Mouse (Mus musculus) CH12.LX (cell line): Measurements from ENCODE around the gene Nrn1l. TPM values are rescaled to one million over a fixed set of nuclear protein-coding genes. Genes with fewer than 3 reads are reported as not detected.

Experiments
- DNase-seq: peaks from one replicate; pipeline ENCODE4 v3.0.0-alpha.2; 2013; ENCODE audit errors: extremely low read depth
- H3K27ac ChIP-seq: 2 replicates; pipeline ENCODE4 v1.5.1; 2012; ENCODE audit warnings: low read depth, mild to moderate bottlenecking, control low read depth, moderate library complexity; ENCODE audit not compliant: insufficient read depth
- H3K27me3 ChIP-seq: replicated peaks from 2 replicates; pipeline ENCODE3; 2012; ENCODE audit warnings: inconsistent platforms
- H3K36me3 ChIP-seq, 2 experiments: replicated peaks in 1 of 2; 2 replicates each; pipeline versions ENCODE3 to v1.6.1; 2012; ENCODE audit warnings: inconsistent platforms in 1 of 2, low read length in 1 of 2, mild to moderate bottlenecking in 1 of 2, mixed read lengths in 1 of 2, moderate library complexity in 1 of 2; ENCODE audit not compliant: control insufficient read depth in 1 of 2, insufficient read depth in 1 of 2
- H3K4me1 ChIP-seq, 2 experiments: 2 replicates each; pipeline ENCODE4 v1.6.1; 2012; ENCODE audit warnings: inconsistent platforms in 1 of 2, moderate library complexity in 1 of 2; ENCODE audit not compliant: insufficient read depth in 2 of 2, control insufficient read depth in 1 of 2
- H3K4me2 ChIP-seq: 2 replicates; pipeline ENCODE4 v1.6.1; 2012; ENCODE audit warnings: low read depth, mild to moderate bottlenecking, control low read depth; ENCODE audit not compliant: poor library complexity, insufficient read depth, severe bottlenecking
- H3K4me3 ChIP-seq, 3 experiments: fragments of 150-350 bp in 1 of 3; sonication (generic) in 1 of 3; replicated peaks in 1 of 3; 2 replicates each; pipeline versions ENCODE3 to v1.5.1; 2011 to 2012; ENCODE audit warnings: low read depth in 2 of 3, low read length in 2 of 3, mild to moderate bottlenecking in 2 of 3, moderate library complexity in 2 of 3, control low read depth in 1 of 3, improper control_type of control experiment in 1 of 3, inconsistent platforms in 1 of 3, mixed read lengths in 1 of 3; ENCODE audit not compliant: poor library complexity in 1 of 3
- H3K79me2 ChIP-seq: replicated peaks from 2 replicates; pipeline ENCODE4 v1.6.1; 2012; ENCODE audit warnings: mild to moderate bottlenecking, moderate library complexity; ENCODE audit not compliant: control insufficient read depth, poor library complexity, insufficient read depth, severe bottlenecking; ENCODE audit errors: extremely low read depth
- H3K9ac ChIP-seq: 2 replicates; pipeline ENCODE4 v1.6.1; 2012; ENCODE audit warnings: low read depth, mild to moderate bottlenecking, control low read depth, moderate library complexity; ENCODE audit not compliant: insufficient read depth
- H3K9me3 ChIP-seq: replicated peaks from 2 replicates; pipeline ENCODE3; 2012; ENCODE audit warnings: low read length, inconsistent platforms, mixed read lengths
- BHLHE40 ChIP-seq: IDR thresholded peaks from 2 replicates; pipeline ENCODE4 v1.6.1; 2011; ENCODE audit warnings: mild to moderate bottlenecking, low read depth, low read length, improper control_type of control experiment
- CHD1 ChIP-seq: IDR thresholded peaks from 2 replicates; pipeline ENCODE4 v1.6.1; 2012; ENCODE audit warnings: low read depth, low read length, improper control_type of control experiment, inconsistent platforms
- CTCF ChIP-seq, 2 experiments: IDR thresholded peaks in 1 of 2; conservative IDR thresholded peaks in 1 of 2; 2 replicates each; pipeline ENCODE4 v1.5.1; 2011 to 2012; ENCODE audit warnings: low read depth in 2 of 2, low read length in 2 of 2, improper control_type of control experiment in 1 of 2, inconsistent platforms in 1 of 2, mild to moderate bottlenecking in 1 of 2, moderate library complexity in 1 of 2
- EP300 ChIP-seq: IDR thresholded peaks from 2 replicates; pipeline ENCODE4 v1.6.1; 2011; ENCODE audit warnings: low read length, improper control_type of control experiment
- ETS1 ChIP-seq: conservative IDR thresholded peaks from 2 replicates; pipeline ENCODE4 v1.6.1; 2012; ENCODE audit warnings: low read depth, mild to moderate bottlenecking, inconsistent platforms, low read length, improper control_type of control experiment, moderate library complexity
- HCFC1 ChIP-seq: IDR thresholded peaks from 2 replicates; pipeline ENCODE4 v1.6.1; 2012; ENCODE audit warnings: low read depth, mild to moderate bottlenecking, inconsistent platforms, low read length, improper control_type of control experiment
- IRF4 ChIP-seq: IDR thresholded peaks from 2 replicates; pipeline ENCODE4 v1.6.1; 2014; ENCODE audit warnings: low read depth, mild to moderate bottlenecking, inconsistent platforms, low read length, improper control_type of control experiment
- JUN ChIP-seq: IDR thresholded peaks from 2 replicates; pipeline ENCODE4 v1.6.1; 2011; ENCODE audit warnings: low read depth, mild to moderate bottlenecking, low read length, improper control_type of control experiment, moderate library complexity; ENCODE audit not compliant: insufficient read depth
- KAT2A ChIP-seq: IDR thresholded peaks from 2 replicates; pipeline ENCODE4 v1.6.1; 2012; ENCODE audit warnings: low read length, improper control_type of control experiment, inconsistent platforms; ENCODE audit not compliant: insufficient replicate concordance
- MAFK ChIP-seq: IDR thresholded peaks from 2 replicates; pipeline ENCODE4 v1.6.1; 2011; ENCODE audit warnings: low read length, improper control_type of control experiment; ENCODE audit not compliant: insufficient replicate concordance
- MAX ChIP-seq: IDR thresholded peaks from 2 replicates; pipeline ENCODE4 v1.6.1; 2011; ENCODE audit warnings: low read length, improper control_type of control experiment
- MEF2A ChIP-seq: IDR thresholded peaks from 2 replicates; pipeline ENCODE4 v1.6.1; 2014; ENCODE audit warnings: low read depth, mild to moderate bottlenecking, inconsistent platforms, low read length, improper control_type of control experiment, borderline replicate concordance
- NELFE ChIP-seq: IDR thresholded peaks from 2 replicates; pipeline ENCODE4 v1.6.1; 2011; ENCODE audit warnings: low read depth, low read length, improper control_type of control experiment
- NRF1 ChIP-seq: IDR thresholded peaks from 2 replicates; pipeline ENCODE4 v1.6.1; 2014; ENCODE audit warnings: low read depth, mild to moderate bottlenecking, inconsistent platforms, low read length, improper control_type of control experiment, moderate library complexity
- PAX5 ChIP-seq: IDR thresholded peaks from 2 replicates; pipeline ENCODE4 v1.6.1; 2012; ENCODE audit warnings: low read length, inconsistent platforms, mixed read lengths
- POLR2A ChIP-seq: IDR thresholded peaks from 2 replicates; pipeline ENCODE4 v1.6.1; 2011; ENCODE audit warnings: low read depth, mild to moderate bottlenecking, improper control_type of control experiment, low read length
- POLR2AphosphoS2 ChIP-seq: IDR thresholded peaks from 2 replicates; pipeline ENCODE4 v1.6.1; 2011; ENCODE audit warnings: low read depth, low read length, improper control_type of control experiment
- RAD21 ChIP-seq: IDR thresholded peaks from 2 replicates; pipeline ENCODE4 v1.6.1; 2011; ENCODE audit warnings: low read depth, mild to moderate bottlenecking, low read length, improper control_type of control experiment, moderate library complexity
- SMC3 ChIP-seq: IDR thresholded peaks from 2 replicates; pipeline ENCODE4 v1.6.1; 2011; ENCODE audit warnings: low read depth, low read length, improper control_type of control experiment
- TBP ChIP-seq: conservative IDR thresholded peaks from 2 replicates; pipeline ENCODE4 v1.6.1; 2011; ENCODE audit warnings: low read depth, low read length, improper control_type of control experiment
- TCF12 ChIP-seq: IDR thresholded peaks from 2 replicates; pipeline ENCODE4 v1.6.1; 2014; ENCODE audit warnings: low read depth, mild to moderate bottlenecking, inconsistent platforms, low read length, improper control_type of control experiment
- UBTF ChIP-seq: IDR thresholded peaks from 2 replicates; pipeline ENCODE4 v1.6.1; 2012; ENCODE audit warnings: low read depth, mild to moderate bottlenecking, inconsistent platforms, low read length, improper control_type of control experiment, moderate library complexity
- USF1 ChIP-seq: IDR thresholded peaks from 2 replicates; pipeline ENCODE4 v1.6.1; 2014; ENCODE audit warnings: low read depth, mild to moderate bottlenecking, inconsistent platforms, low read length, improper control_type of control experiment
- USF2 ChIP-seq: conservative IDR thresholded peaks from 2 replicates; pipeline ENCODE4 v1.6.1; 2011; ENCODE audit warnings: low read depth, low read length, improper control_type of control experiment
- ZKSCAN1 ChIP-seq: IDR thresholded peaks from 2 replicates; pipeline ENCODE4 v1.6.1; 2012; ENCODE audit warnings: low read depth, inconsistent platforms, low read length, improper control_type of control experiment, borderline replicate concordance
- ZMIZ1 ChIP-seq: IDR thresholded peaks from 2 replicates; pipeline ENCODE4 v1.6.1; 2012; ENCODE audit warnings: low read depth, mild to moderate bottlenecking, inconsistent platforms, low read length, improper control_type of control experiment
- ZNF384 ChIP-seq: IDR thresholded peaks from 2 replicates; pipeline ENCODE4 v1.6.1; 2012; ENCODE audit warnings: low read depth, low read length, improper control_type of control experiment, inconsistent platforms
- dilution Hi-C: fragments of 300-500 bp; cut with MboI; formaldehyde crosslinking; loops from 2 replicates; pipeline ENCODE4 v1.14.3; 2020; ENCODE audit warnings: low sequenced_read_pairs; ENCODE audit not compliant: extremely low pct_unique_long_range_greater_than_20kb, extremely low pct_ligation_motif_present
- in situ Hi-C: fragments of 300-500 bp; cut with MboI; formaldehyde crosslinking; loops from 3 replicates; pipeline ENCODE4 v1.14.3; 2019; ENCODE audit warnings: low sequenced_read_pairs, low pct_ligation_motif_present, low pct_unique_long_range_greater_than_20kb, mixed read lengths
- polyA plus RNA-seq: library from polyadenylated mRNA; unstranded; fragments of >175 nt; gene quantifications from 2 replicates; pipeline ENCODE4 v1.2.1, GENCODE M21; 2012; ENCODE audit warnings: low read depth; ENCODE audit not compliant: insufficient read length
- total RNA-seq, 2 experiments: library from RNA; depleted of rRNA; stranded (reverse); fragments of 300-350 nt in 1 of 2; fragments of >200 nt in 1 of 2; gene quantifications; 2 replicates each; pipeline ENCODE4 v1.2.3; 2012 to 2014

Gene Nrn1l
- total and polyA plus RNA-seq, 3 experiments = 0.38 TPM; not detected in 2

- TF ChIP-seq IRF4 (peak; percentile 67), CHD1 (no peak), MAX (peak; percentile 64; the same call in 1 of the 2 replicates), NRF1 (0 out of 2 replicates have a peak, but pooled peaks have one; percentile 29), TBP (peak; percentile 68; the same call in 1 of the 2 replicates), PAX5 (no peak), UBTF (no peak), USF1 (no peak), ETS1 (no peak), POLR2A (peak; percentile 88), SMC3 (peak; percentile 7), KAT2A (peak; percentile 81; the same call in 1 of the 2 replicates), ZNF384 (no peak), HCFC1 (peak; percentile 95), BHLHE40 (no peak), JUN (no peak), ZMIZ1 (peak; percentile 94)
Observed at GRCm38 (mm10) chr8:105880754-105881520, 12.4 kb upstream of the Nrn1l start, which contains the start of gene Edc4 (continued).

- Histone ChIP-seq H3K9ac (no peak overlapping the region), H3K4me1 (no peaks in the 10 kb centered on the region)
- dilution Hi-C loops = no loop called here
- TF ChIP-seq POLR2A (no peak), CTCF (conservative IDR thresholded peaks at IDR 0.05 in 1 of 2, IDR thresholded peaks at IDR 0.05 in 1 of 2; ENCODE audit: low read depth in 2 of 2, low read length in 2 of 2) (no peak), NELFE (no peak), KAT2A (no peak), USF1 (no peak), MAX (no peak), EP300 (no peak), ZKSCAN1 (no peak), ZNF384 (no peak), MEF2A (no peak), ETS1 (no peak), POLR2AphosphoS2 (no peak), USF2 (no peak), NRF1 (no peak), ZMIZ1 (no peak), CHD1 (no peak), TCF12 (no peak), MAFK (no peak), RAD21 (no peak)
- TF ChIP-seq, all 38 proteins: peak for 0
- Histone ChIP-seq H3K4me2 (no peak overlapping the region), H3K9me3 (no peaks in the 10 kb centered on the region), H3K4me3 (no peak overlapping the region), H3K36me3 (peaks cover 87 to 99% of the 10 kb centered on the region in 2 experiments), H3K27me3 (no peaks in the 10 kb centered on the region), H3K79me2 (no peaks in the 10 kb centered on the region), H3K27ac (no peak overlapping the region)
- in situ Hi-C loops = loop anchor here (5.0 kb wide), 1 partner anchor 47 kb away; the partner anchor contains the start of gene Psmb10
- DNase-seq = no peak
Observed at GRCm38 (mm10) chr8:105889756-105890465, 3.5 kb upstream of the Nrn1l start.
